Mouse (Mus musculus) cerebellum, adult 9-11 months (tissue): ENCODE data around the gene Sgsm3.
"Not testable (repeated sequence)": the region's sequence is repeated elsewhere in the genome, so short reads cannot be mapped to it uniquely, and the experiment has no call there.

Experiments
- DNase-seq: peaks from one replicate; pipeline ENCODE4 v3.0.0; 2022

The Sgsm3 gene

DNA sequence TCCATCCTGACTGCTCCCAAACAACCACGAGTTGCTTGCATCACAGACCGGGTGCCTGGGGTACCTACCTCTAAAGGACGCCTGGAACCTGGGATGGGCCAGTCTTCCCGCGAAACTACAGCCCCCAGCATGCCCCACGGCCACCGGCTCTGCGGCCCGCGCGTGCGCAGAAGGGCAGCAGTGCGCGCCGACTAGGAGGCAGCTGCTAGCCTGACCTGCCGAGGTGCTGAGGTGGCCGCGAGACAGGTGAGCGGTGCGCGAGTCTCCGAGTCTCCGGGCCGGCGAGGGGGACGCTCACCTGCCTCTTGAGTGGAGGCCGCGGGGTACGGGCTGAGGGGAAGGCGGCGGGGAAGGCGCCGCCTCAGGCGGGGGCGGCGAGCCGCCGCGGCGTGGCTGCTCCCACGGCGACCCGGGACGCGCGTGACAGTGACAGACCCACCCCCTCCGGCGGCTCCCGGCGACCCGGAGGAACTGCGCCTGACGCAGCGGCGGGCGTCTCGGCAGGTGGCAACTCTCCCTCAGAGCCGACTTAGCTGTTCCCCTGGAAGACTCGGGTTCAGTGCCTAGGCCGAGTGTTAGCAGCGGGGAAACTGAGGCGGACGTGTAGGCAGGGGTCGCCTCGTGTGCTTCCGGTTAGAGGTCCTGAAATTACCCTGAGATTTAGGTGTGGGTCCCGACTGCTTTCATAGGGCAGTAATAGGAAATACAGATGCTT is at the start of gene Sgsm3:
Gene Sgsm3 (plus strand): TSS at position 146 of the 715 bp plus-strand sequence.
- peak; percentile 93 for DNase-seq

DNA sequence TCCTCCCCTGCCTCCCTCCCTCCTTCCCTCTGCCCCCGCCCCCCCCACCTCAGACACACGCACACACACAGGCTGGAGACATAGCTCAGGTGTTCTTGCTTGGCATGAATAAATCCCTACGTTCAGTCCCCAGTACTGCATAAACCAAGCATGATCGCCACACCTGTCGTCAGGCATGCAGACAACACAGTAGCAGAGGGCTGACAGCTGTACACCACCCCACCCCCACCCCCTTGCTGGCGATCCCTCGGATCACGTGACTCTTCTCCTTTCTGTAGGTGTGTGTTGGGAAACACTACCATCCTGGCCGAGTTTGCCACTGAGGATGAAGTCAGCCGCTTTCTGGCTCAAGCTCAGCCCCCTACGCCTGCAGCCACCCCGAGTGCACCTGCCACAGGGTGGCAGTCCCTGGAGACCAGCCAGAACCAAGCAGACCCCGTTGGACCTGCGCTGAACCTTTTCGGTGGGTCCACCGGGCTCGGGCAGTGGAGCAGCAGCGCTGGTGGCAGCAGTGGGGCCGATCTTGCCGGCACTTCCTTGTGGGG is 48.7 kb upstream of the Sgsm3 start:
- no peak for DNase-seq

DNA sequence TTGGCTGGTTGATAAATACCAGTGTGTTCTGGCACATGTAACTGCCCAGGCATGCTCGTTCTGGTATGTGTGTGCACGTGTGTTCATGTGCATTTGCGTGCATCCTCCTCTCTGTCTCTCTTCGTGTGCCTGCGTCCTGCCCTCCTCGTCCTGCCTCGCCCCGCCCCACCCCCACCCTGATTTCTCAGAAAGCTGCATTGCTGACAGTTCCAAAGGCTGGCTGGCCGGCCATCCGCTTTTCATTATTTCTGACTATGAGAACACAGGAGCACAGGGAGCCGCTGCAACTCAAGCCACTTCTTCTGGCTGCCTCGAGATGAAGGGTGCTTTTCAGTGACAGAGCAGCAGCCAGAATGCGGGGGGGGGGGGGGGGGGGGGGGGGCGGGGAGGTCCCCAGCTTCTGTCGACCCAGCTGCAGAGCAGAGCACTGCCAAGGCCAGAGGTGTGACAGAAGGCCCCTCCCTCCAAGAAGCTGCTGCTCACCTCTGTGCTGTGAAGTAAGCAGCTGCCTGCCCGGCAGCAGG is 47.5 kb upstream of the Sgsm3 start:
- DNase-seq = no peak

DNA sequence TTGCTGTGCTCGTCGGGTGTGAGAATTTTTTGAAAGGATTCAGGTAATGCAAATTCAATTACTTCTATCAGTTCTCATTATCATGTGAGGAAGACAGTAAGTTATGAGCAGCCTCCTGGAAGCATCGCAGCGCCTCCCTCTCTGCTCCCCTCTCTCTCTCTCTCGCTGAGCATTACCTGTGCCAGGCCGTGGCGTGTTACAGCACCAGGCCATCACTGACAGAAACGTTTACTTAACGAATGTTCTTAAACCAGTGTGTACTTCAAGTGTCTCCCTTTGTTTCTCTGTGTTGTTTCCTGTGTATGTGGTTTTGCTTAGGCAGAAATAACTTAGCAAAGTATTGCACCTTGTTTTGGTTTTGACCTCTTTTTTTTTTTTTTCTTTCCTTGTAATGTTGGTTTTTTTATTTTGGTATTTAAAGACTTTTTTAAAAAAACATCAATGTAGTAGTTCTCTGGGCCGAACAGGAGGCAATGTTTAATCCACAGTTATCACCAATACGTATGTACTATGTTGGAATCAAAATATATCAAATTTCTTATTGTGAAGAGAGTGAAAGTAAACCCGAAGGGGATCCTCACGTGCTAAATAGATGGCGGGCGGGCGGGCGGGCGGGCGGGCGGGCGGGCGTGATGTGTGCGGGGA is 46.8 kb upstream of the Sgsm3 start:
- not testable (repeated sequence) for DNase-seq

DNA sequence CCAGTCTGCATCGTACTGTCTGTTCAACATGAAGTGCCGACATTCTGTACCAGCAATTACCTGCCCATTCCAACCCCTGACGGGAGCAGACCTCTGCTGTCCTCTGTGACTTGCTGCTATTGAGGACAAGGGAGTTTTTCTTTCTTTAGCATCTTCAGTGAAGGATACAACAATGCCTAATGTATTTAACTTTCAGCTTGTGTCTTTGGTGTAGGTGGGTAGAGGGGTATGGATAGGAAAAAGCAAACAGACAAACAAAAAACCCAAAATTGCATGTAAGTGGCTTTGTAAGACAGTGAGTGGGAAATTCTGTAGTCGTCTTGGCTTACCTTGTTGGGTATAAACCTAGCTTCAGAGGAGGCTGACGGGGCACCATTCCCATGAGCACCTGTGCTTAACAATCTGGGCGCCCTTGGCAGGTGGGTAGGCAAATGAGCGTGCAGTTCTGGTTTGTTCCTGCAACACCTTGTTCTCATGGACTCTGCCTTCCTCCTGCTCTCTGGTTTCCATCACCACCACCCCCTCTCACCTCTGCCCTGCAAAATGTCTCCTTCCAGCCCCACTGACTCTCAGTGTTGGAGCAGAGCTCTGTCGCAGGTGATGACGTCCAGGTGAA is 46.1 kb upstream of the Sgsm3 start:
- DNase-seq = no peak

DNA sequence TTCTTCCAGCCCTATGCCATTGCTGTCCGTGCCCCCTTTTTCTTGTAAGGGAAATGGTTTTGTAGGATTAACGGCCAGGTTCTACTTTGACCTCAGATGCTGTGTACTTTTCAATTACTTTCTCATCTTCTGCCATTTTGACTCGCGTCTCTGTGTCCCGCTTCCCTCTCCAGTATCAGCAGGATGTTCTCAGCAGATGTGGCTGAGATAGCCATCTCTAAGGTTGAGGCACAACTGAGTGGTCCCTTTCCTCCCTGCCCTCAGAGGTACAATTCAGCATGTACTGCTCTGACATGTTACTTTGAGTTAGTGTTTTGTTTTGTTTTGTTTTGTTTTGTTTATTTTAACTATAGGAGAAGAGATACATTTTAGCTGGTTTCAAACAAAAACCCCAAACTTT is 42.7 kb upstream of the Sgsm3 start:
- DNase-seq = no peak

DNA sequence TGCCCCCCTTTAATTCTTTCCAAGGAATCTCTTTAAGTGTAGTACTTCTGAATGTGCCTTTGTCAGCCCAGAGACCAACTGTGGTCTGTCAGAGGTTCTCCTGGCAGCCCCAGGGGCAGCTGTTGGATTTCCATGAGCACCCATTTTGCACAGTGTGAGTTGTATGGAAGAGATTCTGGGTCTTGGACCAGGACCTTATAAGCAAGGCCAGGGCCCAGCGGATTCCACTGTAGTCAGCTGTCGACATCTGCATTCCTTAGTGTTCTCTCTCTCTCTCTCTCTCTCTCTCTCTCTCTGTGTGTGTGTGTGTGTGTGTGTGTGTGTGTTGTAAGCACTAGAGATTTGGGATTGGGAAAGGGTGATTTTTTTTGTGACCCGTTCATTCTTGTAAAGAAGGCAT is 40.9 kb upstream of the Sgsm3 start:
- no peak for DNase-seq

DNA sequence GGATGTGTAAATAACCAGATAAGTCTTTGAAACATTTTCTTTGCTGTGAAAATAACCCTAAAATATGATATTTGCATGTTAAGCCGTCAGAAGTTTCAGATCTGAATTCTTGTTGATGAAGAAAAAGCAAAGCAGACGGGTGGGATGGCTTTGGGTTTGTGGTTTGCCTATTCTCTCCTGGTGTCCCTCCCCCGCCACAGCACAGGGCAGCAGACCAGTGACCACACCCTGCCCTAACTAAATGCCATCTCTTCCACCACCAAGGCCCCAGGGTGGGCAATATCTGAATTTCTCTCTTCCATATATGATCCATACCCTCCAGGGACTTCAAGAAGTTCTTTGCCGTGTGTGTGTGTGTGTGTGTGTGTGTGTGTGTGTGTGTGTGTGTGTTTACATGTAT is 39.0 kb upstream of the Sgsm3 start:
- DNase-seq = no peak

DNA sequence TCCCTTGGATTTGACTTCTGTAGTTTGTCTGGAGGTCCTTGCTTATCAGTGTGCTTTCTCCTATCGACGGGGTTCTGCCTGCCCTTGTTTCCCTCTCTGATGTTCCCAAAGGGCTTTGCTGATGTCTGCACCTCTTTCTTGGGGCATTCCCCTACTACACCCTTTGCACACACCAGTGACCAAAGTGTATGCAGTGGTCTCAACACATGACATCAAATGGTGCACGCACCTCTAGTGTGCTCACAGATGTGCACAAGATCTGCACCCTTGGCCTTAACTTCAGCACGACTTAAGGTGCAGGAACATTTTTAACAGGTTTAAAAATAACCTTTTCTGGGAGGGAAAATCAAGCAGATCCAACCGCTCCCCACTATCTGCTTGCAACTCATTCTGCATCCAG is 38.2 kb upstream of the Sgsm3 start:
- DNase-seq = no peak

DNA sequence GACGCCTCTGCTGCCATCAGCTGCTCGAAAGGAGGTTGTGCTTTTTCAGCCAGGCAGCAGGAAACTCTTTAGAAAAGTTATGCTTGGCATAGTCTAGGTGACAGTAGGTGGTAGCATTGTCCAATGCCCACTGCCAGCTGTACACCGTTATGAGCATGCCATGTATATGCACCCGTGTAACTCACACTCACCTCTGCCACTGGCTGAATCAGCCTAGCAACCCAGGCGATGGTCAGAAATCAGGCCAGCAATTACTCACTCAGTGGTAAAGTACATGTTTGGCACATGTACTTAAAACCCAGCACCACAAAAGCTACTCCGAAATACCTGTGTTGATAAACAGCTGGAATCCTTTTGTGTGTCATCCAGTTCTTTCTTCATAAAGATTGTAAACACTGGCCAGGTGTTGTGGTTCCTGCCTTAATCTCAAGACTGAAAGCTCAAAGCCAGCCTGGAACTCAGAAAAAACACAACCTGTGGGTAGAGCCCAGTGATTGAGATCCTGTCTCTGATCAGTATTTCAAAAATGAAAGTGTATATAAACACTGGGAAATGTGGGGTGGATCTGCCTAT is 36.0 kb upstream of the Sgsm3 start:
- no peak for DNase-seq

DNA sequence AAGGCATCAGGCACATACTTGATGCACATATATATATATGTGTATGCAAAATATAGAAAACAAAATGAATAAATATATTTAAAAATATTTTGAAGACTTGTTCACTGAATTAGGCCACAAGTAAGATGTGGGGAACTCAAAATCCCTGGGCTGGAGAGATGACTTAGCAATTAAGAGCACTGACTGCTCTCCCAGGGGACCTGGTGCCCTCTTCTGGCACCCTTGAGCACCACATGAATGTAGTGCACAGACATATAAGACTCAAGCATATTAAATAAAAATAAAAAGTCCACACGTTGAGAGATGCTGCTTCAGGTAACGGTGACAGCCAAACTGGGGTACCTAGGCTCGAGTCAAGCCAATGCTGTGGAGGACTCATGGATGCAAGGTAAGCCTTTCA is 31.7 kb upstream of the Sgsm3 start:
- DNase-seq = peak; percentile 19

DNA sequence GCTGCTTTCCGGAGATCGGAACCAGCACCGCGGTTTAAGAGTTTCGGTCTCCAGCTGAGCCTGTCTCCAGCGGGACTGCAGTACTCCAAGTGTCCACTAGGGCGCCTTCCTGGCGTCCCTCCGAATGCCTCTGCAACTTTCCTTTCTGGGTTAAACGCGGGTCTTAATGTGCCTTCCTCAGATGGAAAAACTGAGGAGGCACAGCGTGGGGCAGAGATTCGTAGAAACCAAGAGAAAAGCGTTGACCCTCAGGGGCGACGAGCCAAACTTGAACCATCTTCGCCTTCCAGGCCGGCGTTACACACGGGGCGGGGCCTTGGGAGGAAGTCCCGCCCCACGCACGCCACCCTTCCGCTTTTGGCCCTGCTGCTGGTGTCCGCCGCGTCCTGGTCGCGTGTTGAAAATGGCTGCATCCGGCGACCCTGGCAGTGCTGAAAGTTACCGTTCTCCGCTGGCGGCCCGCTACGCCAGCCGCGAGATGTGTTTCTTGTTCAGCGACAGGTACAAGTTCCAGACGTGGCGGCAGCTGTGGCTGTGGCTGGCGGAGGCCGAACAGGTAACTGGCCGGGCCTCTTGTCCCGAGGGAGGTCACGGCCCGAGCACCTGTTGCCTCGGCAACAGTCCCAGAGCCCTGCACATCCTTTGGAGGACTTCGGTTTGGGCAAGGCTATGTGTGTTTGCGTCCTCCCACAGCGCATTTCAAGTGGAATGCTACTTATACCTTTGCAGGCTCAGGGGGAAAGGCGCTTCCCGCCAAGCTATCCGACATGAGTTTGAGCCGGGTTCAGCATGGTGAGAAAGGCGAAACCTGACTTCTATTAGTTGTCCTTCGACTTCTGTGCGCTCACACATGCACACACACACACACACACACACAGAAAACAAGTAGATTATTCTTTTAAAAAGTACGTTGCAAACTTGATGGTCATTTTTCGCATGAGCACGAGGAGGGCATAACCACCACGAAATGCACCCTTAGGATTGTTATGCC is 29.1 kb upstream of the Sgsm3 start, which contains the start of gene Adsl:
Gene Adsl (plus strand): TSS at position 346 of the 991 bp plus-strand sequence.
- peak; percentile 86 for DNase-seq

DNA sequence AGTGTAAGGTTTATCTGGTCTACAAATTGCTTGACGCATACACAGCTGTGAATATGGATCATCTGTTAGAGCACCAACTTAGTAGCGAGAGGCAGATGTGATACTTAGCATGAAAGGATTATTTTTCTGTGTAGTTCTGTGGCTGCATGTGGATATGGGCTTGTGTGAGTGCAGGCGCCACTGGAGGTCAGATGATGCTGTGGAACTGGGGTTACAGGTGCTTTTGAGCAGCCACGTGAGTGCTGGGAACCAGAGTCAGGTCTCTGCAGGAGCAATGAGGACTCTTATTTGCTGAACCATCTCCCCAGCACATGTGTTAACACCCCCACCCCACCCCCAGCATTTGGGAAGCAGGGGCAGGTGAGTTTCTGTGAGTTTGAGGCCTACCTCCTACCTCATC is 28.1 kb upstream of the Sgsm3 start:
- DNase-seq = peak; percentile 23

DNA sequence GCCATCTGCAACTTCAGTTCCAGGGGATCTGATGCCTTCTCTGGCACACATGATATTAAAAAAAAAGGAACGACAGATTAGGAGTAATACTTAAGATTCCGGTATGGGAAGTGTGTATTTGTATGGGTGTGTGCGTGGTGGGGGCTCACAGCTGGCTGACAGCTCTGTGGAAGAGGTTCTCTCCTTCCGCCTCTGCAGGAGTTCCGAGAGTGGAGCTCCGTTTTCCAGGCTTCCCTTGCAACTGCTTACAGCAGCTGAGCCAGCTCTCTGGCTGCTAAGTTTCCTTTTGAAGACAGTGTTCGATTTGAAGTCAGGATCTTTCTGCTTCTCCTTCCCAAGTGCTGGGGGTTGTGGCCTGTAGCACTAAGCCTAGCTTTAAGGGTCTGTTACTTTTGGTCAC is 27.5 kb upstream of the Sgsm3 start:
- DNase-seq = no peak

DNA sequence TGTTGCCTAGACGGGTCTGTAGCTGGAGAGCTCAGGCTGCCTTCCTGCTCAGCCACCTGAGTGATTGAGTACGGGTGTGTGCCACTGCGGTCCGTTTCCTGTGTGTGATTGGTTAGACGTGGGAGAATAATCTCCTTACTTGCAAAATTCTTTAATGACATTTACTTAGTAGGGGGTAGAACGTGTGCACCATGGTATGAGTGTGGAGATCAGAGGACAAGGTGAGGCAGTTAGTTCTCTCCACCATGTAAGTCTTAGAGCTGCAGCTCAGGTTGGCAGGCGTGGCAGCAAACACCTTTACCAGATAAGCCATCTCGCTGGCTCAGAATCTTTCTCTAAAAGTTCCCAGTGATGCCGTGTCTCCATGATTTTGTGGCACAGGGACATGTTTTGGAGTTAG is 23.6 kb upstream of the Sgsm3 start:
- no peak for DNase-seq

DNA sequence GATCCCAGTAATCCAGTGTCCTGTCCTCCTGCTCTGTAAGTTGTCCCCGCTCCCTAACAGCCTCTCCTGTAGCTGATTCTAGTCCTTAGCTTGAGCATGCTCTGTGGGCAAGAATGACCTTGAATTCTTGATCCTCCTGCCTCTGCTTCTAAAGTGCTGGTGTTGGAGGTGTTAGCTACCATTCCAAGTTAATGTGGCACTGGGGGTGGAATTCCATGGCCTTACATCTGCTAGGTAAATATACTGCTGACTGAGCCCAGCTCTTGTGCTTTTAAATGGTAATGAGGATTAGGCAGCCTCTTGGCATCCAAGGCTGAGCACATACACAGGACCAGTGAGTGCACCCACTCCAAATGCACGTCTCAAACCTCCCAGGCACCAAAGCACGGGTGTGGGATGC is 22.7 kb upstream of the Sgsm3 start:
- DNase-seq = no peak

DNA sequence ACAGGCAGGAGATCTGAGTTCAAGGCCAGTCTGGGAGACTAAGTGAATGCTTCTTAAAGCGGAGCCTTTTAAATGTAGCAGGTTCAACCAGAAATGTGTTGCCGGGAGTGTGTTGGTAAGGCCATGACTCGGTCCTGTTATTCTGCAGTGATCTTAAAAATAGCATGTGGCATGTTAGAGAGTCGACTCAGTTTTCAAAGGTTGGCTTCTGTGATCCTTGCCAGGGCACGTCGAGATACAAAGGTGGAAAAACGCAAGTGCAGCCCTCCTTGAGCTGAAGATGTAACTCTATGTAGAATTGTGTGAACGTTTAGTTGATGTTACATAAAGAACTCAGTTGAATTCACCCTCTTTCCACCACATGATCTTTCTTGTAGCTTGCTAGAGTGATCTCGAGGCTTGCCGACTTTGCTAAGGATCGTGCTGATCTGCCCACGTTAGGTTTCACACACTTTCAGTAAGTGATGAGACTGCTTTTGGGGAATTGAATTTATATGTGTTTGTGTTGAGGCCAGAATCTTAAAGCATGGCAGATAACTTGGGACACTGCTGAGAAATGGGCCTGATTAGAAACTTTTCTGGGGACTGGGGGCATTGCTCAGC is 21.6 kb upstream of the Sgsm3 start:
- DNase-seq = no peak

DNA sequence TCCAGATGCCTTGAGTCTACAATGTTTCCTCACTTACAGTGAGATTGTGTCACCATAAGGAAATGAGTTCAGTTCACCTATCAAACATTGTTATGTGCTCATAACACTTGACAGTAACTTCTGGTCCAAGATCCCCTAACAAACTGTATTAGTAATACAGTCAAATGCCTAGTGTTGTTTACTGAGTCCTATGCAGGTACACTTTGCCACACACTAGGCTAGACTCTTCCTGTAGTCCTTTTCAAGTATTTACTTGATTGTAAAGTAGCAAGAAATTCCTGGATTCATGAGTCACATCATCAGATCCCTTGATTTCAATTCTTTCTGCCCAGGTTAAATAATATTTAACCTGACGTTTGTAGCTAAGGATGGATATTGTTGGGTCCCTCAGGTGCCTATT is 8.2 kb upstream of the Sgsm3 start:
- DNase-seq = no peak

DNA sequence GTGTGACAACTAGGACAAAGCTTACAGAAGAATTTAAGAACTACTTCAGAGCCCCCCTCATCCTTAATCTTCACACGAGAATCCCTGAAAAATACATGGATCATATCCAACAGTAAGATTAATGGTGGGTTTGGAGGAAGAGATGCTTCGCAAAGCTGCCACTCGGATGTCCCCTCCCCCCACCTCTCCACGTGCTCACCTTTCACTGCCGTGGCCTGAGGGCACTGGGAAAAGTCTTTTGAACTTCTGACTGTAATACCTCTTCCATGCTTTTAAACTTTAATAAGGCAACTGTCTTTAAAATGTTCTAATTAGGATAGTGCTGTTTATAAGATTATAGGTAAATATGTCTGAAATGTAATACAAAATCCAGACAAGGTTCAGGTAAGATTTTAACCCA is 3.3 kb upstream of the Sgsm3 start:
- DNase-seq = no peak

DNA sequence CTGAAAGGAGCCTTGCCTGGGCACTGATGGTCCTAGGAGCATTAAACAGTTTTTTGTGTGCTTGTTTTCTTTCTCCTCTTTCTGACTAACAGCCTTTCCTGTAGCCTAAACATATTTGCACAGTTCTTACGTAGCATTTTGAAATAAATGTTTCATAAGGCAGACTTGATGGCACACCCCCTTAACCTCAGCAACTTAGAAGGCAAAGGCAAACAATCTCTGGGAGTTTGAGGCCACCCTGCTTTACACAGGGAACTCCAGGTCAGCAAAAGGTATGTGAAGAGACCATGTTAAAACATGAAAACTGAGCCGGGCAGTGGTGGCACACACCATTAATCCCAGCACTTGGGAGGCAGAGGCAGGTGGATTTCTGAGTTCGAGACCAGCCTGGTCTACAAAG is 1.9 kb upstream of the Sgsm3 start:
- DNase-seq = no peak

DNA sequence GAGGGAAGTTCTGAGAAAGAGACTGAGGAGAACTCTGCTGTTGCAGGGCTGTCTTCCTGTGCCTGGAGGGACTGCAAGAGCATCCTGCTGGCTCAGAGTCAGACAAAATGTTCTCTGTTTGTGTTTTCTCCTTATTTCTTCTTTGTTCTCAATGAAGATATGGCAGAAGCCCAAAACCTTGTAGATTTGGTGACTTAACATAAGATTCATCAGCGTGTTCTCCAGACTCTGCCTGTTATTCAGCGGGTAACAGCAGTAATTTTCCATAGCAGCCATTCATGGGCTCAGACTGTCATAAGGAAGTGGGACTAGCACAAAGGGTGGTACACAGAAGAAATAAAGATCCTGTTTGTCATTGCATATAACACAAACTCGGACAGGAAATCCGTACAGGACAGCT is 2.0 kb downstream of the Sgsm3 start:
- peak; percentile 19 for DNase-seq

DNA sequence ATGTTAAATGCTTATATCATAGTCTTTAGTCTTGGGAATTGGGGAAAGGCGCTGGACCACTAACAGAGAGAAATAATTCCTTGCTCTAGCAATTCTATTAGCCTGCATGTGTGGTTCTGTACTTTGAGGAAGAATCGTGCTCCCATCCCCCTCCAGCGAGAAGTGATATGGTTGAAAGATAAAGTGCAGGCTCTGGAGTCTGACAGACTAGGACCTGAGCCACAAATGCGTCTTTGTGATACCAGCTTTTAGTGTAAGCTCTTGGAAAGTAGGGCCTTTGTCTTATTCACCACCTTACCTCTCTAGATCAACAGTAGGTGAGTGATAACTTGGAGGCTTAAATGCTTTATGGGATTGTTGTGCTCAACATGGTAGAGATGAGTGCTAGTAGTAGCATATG is 3.6 kb downstream of the Sgsm3 start:
- no peak for DNase-seq
